Mouse (Mus musculus): ENCODE measurements at regions not wholly inside any gene's neighbourhood (a gene's known extent, or its start where the extent isn't known, plus 50 kb on each side); places are given as distances from the start of the nearest gene placed in this dataset.

DNA sequence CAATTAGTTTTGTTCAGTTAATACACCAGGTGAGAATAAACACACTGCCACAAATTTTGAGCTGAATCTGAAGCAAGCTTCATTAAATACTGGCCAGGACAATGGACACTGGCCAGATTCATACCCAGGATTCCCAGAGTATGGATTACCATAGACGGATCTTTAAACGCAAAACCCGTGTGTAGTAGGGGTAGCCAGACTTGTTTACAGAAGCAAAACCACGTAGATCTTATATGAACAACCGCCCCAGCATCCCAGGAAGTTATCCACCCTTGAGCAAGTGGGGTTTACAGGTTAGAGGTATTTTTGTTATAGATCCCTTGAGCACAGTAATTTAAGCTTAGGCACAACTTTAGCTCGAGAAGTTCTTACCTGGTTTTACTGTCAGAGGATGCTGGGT is 71.1 kb upstream of the Ezr start:
- TF ChIP-seq MAFK (IDR thresholded peaks at IDR 0.05; ENCODE audit: insufficient read depth, low read depth, low read length) = no peak
- TF ChIP-seq ZNF384 (IDR thresholded peaks at IDR 0.05; ENCODE audit: low read depth, low read length) = no peak
- TF ChIP-seq ZC3H11A (IDR thresholded peaks at IDR 0.05; ENCODE audit: borderline replicate concordance, low read depth, low read length) = no peak
